Comparison of ENCODE assay signal across 13 mouse cellular contexts in the genomic region with DNA sequence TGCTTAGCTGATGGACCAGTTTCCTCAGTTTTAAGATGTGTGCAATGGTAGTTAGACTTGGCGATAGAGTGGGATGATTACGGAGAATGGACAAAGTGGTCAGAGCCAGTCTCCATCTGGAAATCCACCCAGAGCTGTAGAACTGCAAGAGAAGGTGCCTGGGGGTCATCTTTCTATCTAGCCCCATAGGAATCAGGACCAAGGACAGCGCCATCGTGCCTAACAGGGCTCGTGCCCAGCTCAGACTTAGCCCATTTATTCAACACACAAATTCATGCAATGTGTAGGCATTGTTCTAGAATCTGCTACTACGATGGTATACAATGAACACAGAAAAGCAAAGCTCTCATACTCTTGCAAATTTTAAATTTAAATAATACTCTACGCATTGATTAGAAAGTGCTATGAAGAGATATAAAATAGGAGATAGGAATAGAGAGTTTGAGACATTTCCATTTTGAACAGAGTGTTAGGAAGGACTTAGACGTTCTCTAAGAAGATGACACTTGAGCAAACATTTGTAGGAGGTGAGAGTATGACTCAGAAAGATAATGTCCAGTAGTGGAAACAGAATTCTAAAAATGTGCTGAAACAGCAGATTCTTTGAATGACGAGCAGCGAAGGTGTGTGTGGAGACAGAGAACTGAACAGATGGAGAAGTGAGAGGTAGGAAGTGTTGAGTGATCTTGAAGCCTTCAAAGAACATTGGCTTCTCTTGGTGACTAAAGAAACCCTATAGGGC. TPM values are rescaled to one million over a fixed set of nuclear protein-coding genes. Genes with fewer than 3 reads are reported as not detected.
DNase-seq lines count a peak whose midpoint lies in the region; ATAC-seq and TF ChIP-seq lines count a peak whose summit lies in the region.
"Had no signal": no experiment of that assay in that cellular context is flagged by ENCODE, and none has a peak within 500 bp of the region (broad histone marks: within the 10 kb centered on the region; RNA-seq: fewer than 3 reads in every experiment).

No protein-coding gene starts in this region.

- DNase-seq in CD4-positive, CD25-positive, alpha-beta regulatory T cell, adult 2 months (ENCODE audit: low read depth, low spot score): peak; percentile 1
- peak; percentile 79 for DNase-seq in lung, embryonic 14.5 days
- no peak for DNase-seq in lung, adult 2 months
- DNase-seq in adrenal gland, postnatal 36 days: peak; percentile 20 to 25
- peak; percentile 69 for DNase-seq in limb, embryonic 11.5 days (ENCODE audit: low spot score)
- DNase-seq in T-cell, adult 2 months (ENCODE audit: low spot score): no peak
- DNase-seq: cerebellum, postnatal 25 days; layer of hippocampus, adult 9-11 months; right cerebral cortex, postnatal 14 days had no signal

- 46% methylated on average over 10 of the region's 10 CpGs for WGBS in lung, embryonic 14.5 days
- 52% methylated on average over 10 of the region's 10 CpGs for WGBS in lung, adult 2 months
- 51% methylated on average over 10 of the region's 10 CpGs for WGBS in limb, embryonic 11.5 days

- no peaks in the 10 kb centered on the region for H3K4me1 ChIP-seq in lung, embryonic 14.5 days (ENCODE audit: insufficient read depth)
- no peaks in the 10 kb centered on the region for H3K4me1 ChIP-seq in lung, adult 2 months (ENCODE audit: control insufficient read depth, insufficient read depth, low read length)
- H3K4me1 ChIP-seq in limb, embryonic 11.5 days (ENCODE audit: control insufficient read depth, insufficient read depth, low read length): no peaks in the 10 kb centered on the region

- no peak for ATAC-seq in CD4-positive, CD25-positive, alpha-beta regulatory T cell, adult 4 months
- ATAC-seq in lung, embryonic 14.5 days (ENCODE audit: insufficient read depth): no peak
- ATAC-seq in limb, embryonic 11.5 days (ENCODE audit: insufficient number of reproducible peaks, low FRiP score, low TSS enrichment, low read depth): no peak
- no peak for ATAC-seq in erythroid progenitor cell, adult 5-6 weeks (replicated peaks; ENCODE audit: low FRiP score, poor library complexity, severe bottlenecking)

- no peaks in the 10 kb centered on the region for H3K36me3 ChIP-seq in lung, embryonic 14.5 days (ENCODE audit: insufficient read depth)
- no peaks in the 10 kb centered on the region for H3K36me3 ChIP-seq in limb, embryonic 11.5 days (ENCODE audit: control insufficient read depth, insufficient read depth, low read length)

- TF ChIP-seq POLR2A in lung, adult 2 months (IDR thresholded peaks at IDR 0.05; ENCODE audit: borderline replicate concordance, extremely low read depth, low read depth, low read length): no peak

- H3K4me2 ChIP-seq in lung, embryonic 14.5 days: no peak overlapping the region
- no peak overlapping the region for H3K4me2 ChIP-seq in limb, embryonic 11.5 days (ENCODE audit: low read depth, severe bottlenecking)

- no peaks in the 10 kb centered on the region for H3K27me3 ChIP-seq in lung, embryonic 14.5 days (ENCODE audit: insufficient read depth, low read length)
- H3K27me3 ChIP-seq in limb, embryonic 11.5 days (ENCODE audit: control insufficient read depth, insufficient read depth, low read length): no peaks in the 10 kb centered on the region

- no peak overlapping the region for H3K4me3 ChIP-seq in lung, embryonic 14.5 days (ENCODE audit: low read depth, low read length)
- no peak overlapping the region for H3K4me3 ChIP-seq in lung, adult 2 months (replicated peaks; ENCODE audit: extremely low read depth, low read depth, low read length)
- no peak overlapping the region for H3K4me3 ChIP-seq in limb, embryonic 11.5 days (ENCODE audit: low read depth, low read length)

- H3K9me3 ChIP-seq in lung, embryonic 14.5 days (ENCODE audit: low read depth, low read length): no peaks in the 10 kb centered on the region
- no peaks in the 10 kb centered on the region for H3K9me3 ChIP-seq in limb, embryonic 11.5 days (ENCODE audit: control insufficient read depth, low read length)

- no peak for TF ChIP-seq CTCF in lung, embryonic 14.5 days (IDR thresholded peaks at IDR 0.05; ENCODE audit: low read depth)
- TF ChIP-seq CTCF in lung, adult 2 months (IDR thresholded peaks at IDR 0.05; ENCODE audit: insufficient read depth, low read length): no peak

- no peak overlapping the region for H3K27ac ChIP-seq in lung, embryonic 14.5 days (ENCODE audit: low read depth)
- H3K27ac ChIP-seq in limb, embryonic 11.5 days (replicated peaks; ENCODE audit: low read depth, low read length): no peak overlapping the region

- no peak overlapping the region for H3K9ac ChIP-seq in lung, embryonic 14.5 days
- H3K9ac ChIP-seq in limb, embryonic 11.5 days (ENCODE audit: low read length): no peak overlapping the region

RNA-seq across cellular contexts. Expression of gene Olfr1340, which starts 2.0 kb away (rescaled TPM):
- polyA plus RNA-seq in CD4-positive, CD25-positive, alpha-beta regulatory T cell, adult 4 months (2017; shearing (Covaris generic)): not detected
- not detected in 2 replicates for polyA plus RNA-seq in lung, embryonic 14.5 days (2014; fragmentation: Nextera tagmentation; extraction: Ambion mirVana)
- polyA plus RNA-seq in lung, adult 2 months (2012; rRNA removed): not detected in 2 replicates
- not detected for total RNA-seq in adrenal gland, postnatal 36 days (2021)
- polyA plus RNA-seq in limb, embryonic 11.5 days (2014; fragmentation: Nextera tagmentation; extraction: Ambion mirVana): not detected in 2 replicates
- not detected in 2 replicates for total RNA-seq in erythroid progenitor cell, adult 5-6 weeks (2015; ENCODE audit: low replicate concordance)
- not detected in 2 replicates for total RNA-seq in erythroid progenitor cell, adult 5-6 weeks (2017; ENCODE audit: low replicate concordance)
- total RNA-seq: gastrocnemius, postnatal 4 days; megakaryocyte-erythroid progenitor cell, adult 5-6 weeks had no signal

RNA-seq across cellular contexts. Expression of gene Olfr1339, which starts 10.1 kb away (rescaled TPM):
- polyA plus RNA-seq in CD4-positive, CD25-positive, alpha-beta regulatory T cell, adult 4 months (2017; shearing (Covaris generic)): not detected
- polyA plus RNA-seq in lung, embryonic 14.5 days (2014; fragmentation: Nextera tagmentation; extraction: Ambion mirVana): not detected in 2 replicates
- polyA plus RNA-seq in lung, adult 2 months (2012; rRNA removed): not detected in 2 replicates
- not detected for total RNA-seq in adrenal gland, postnatal 36 days (2021)
- not detected in 2 replicates for polyA plus RNA-seq in limb, embryonic 11.5 days (2014; fragmentation: Nextera tagmentation; extraction: Ambion mirVana)
- total RNA-seq in erythroid progenitor cell, adult 5-6 weeks (2015; ENCODE audit: low replicate concordance): not detected in 2 replicates
- not detected in 2 replicates for total RNA-seq in erythroid progenitor cell, adult 5-6 weeks (2017; ENCODE audit: low replicate concordance)
- total RNA-seq: gastrocnemius, postnatal 4 days; megakaryocyte-erythroid progenitor cell, adult 5-6 weeks had no signal

RNA-seq across cellular contexts. Expression of gene Olfr1341, which starts 18.6 kb away (rescaled TPM):
- under 1 TPM in 1 of 2 experiments, not detected in 1; 0.09 TPM for polyA plus RNA-seq in CD4-positive, CD25-positive, alpha-beta regulatory T cell, adult 4 months (2017; shearing (Covaris generic))
- not detected in 2 replicates for polyA plus RNA-seq in lung, embryonic 14.5 days (2014; fragmentation: Nextera tagmentation; extraction: Ambion mirVana)
- polyA plus RNA-seq in lung, adult 2 months (2012; rRNA removed): not detected in 2 replicates
- not detected for total RNA-seq in adrenal gland, postnatal 36 days (2021)
- polyA plus RNA-seq in limb, embryonic 11.5 days (2014; fragmentation: Nextera tagmentation; extraction: Ambion mirVana): not detected in 2 replicates
- not detected in 2 replicates for total RNA-seq in erythroid progenitor cell, adult 5-6 weeks (2015; ENCODE audit: low replicate concordance)
- not detected in 2 replicates for total RNA-seq in erythroid progenitor cell, adult 5-6 weeks (2017; ENCODE audit: low replicate concordance)
- total RNA-seq: gastrocnemius, postnatal 4 days; megakaryocyte-erythroid progenitor cell, adult 5-6 weeks had no signal

RNA-seq across cellular contexts. Expression of gene Olfr1342, which starts 29.4 kb away (rescaled TPM):
- polyA plus RNA-seq in CD4-positive, CD25-positive, alpha-beta regulatory T cell, adult 4 months (2017; shearing (Covaris generic)): under 1 TPM in 1 of 2 experiments, not detected in 1; 0.26 TPM
- 0.74 and 0.99 TPM in 2 replicates for polyA plus RNA-seq in lung, embryonic 14.5 days (2014; fragmentation: Nextera tagmentation; extraction: Ambion mirVana)
- polyA plus RNA-seq in lung, adult 2 months (2012; rRNA removed): 7.2 and 12.8 TPM in 2 replicates
- total RNA-seq in adrenal gland, postnatal 36 days (2021): not detected
- 0.08 and 0.26 TPM in 2 replicates for polyA plus RNA-seq in limb, embryonic 11.5 days (2014; fragmentation: Nextera tagmentation; extraction: Ambion mirVana)
- total RNA-seq in erythroid progenitor cell, adult 5-6 weeks (2015; ENCODE audit: low replicate concordance): not detected in 2 replicates
- not detected in 2 replicates for total RNA-seq in erythroid progenitor cell, adult 5-6 weeks (2017; ENCODE audit: low replicate concordance)
- total RNA-seq: gastrocnemius, postnatal 4 days; megakaryocyte-erythroid progenitor cell, adult 5-6 weeks had no signal

RNA-seq across cellular contexts. Expression of gene Olfr1338, which starts 36.6 kb away (rescaled TPM):
- not detected for polyA plus RNA-seq in CD4-positive, CD25-positive, alpha-beta regulatory T cell, adult 4 months (2017; shearing (Covaris generic))
- not detected in 2 replicates for polyA plus RNA-seq in lung, embryonic 14.5 days (2014; fragmentation: Nextera tagmentation; extraction: Ambion mirVana)
- polyA plus RNA-seq in lung, adult 2 months (2012; rRNA removed): not detected in 2 replicates
- not detected for total RNA-seq in adrenal gland, postnatal 36 days (2021)
- polyA plus RNA-seq in limb, embryonic 11.5 days (2014; fragmentation: Nextera tagmentation; extraction: Ambion mirVana): not detected in 2 replicates
- total RNA-seq in erythroid progenitor cell, adult 5-6 weeks (2015; ENCODE audit: low replicate concordance): not detected in 2 replicates
- not detected in 2 replicates for total RNA-seq in erythroid progenitor cell, adult 5-6 weeks (2017; ENCODE audit: low replicate concordance)
- total RNA-seq: gastrocnemius, postnatal 4 days; megakaryocyte-erythroid progenitor cell, adult 5-6 weeks had no signal

Comparison
In these comparisons a context has a peak if more than half of its experiments do, and no peak if none do; other contexts are left out.
1. DNase-seq: peak in CD4-positive, CD25-positive, alpha-beta regulatory T cell, adult 2 months (single experiment), lung, embryonic 14.5 days (single experiment), adrenal gland, postnatal 36 days (2 of 2) and limb, embryonic 11.5 days (single experiment); none in lung, adult 2 months (single experiment) and T-cell, adult 2 months (single experiment).